Mouse (Mus musculus): ENCODE measurements around the gene Agbl4.

- no peak for TF ChIP-seq POLR2A (IDR thresholded peaks at IDR 0.05; ENCODE audit: insufficient read depth, low read depth, low read length)
- no peak for TF ChIP-seq CTCF (IDR thresholded peaks at IDR 0.05; ENCODE audit: insufficient read depth, low read depth, low read length)
Measured at GRCm38 (mm10) chr4:111147748-111148147, 750.3 kb downstream of the Agbl4 start.

Measured in olfactory bulb, adult 2 months (tissue).